Mouse (Mus musculus) limb, embryonic 13.5 days (tissue): ENCODE results near the gene Vsx2. TPM values are rescaled to one million over a fixed set of nuclear protein-coding genes. Genes with fewer than 3 reads are reported as not detected.
A peak's percentile ranks its signal among the peaks of the same experiment; 100 is the strongest.

Source experiments
- ATAC-seq: fragments of 200-750 bp; cut with Nextera tagmentation; 2 replicates; pipeline ENCODE4 v1.8.0; 2017; ENCODE audit warnings: low read depth, moderate number of reproducible peaks, moderate TSS enrichment; ENCODE audit not compliant: low FRiP score
- H3K27ac ChIP-seq: fragments of 300-500 bp; sonication (generic); 2 replicates; pipeline ENCODE4 v1.5.1; 2015; ENCODE audit warnings: inconsistent platforms, mild to moderate bottlenecking, moderate library complexity
- H3K27me3 ChIP-seq: fragments of 300-500 bp; sonication (generic); 2 replicates; pipeline ENCODE4 v1.6.1; 2015; ENCODE audit warnings: mild to moderate bottlenecking, inconsistent platforms
- H3K36me3 ChIP-seq: fragments of 300-500 bp; sonication (generic); 2 replicates; pipeline ENCODE4 v1.6.1; 2015; ENCODE audit warnings: inconsistent platforms, mild to moderate bottlenecking, moderate library complexity
- H3K4me1 ChIP-seq: fragments of 300-500 bp; sonication (generic); 2 replicates; pipeline ENCODE4 v1.6.1; 2015; ENCODE audit warnings: inconsistent platforms
- H3K4me2 ChIP-seq: fragments of 300-500 bp; sonication (generic); replicated peaks from 2 replicates; pipeline ENCODE4 v1.6.1; 2015; ENCODE audit warnings: inconsistent platforms, mild to moderate bottlenecking, moderate library complexity
- H3K4me3 ChIP-seq: fragments of 300-500 bp; sonication (generic); 2 replicates; pipeline ENCODE4 v1.5.1; 2015; ENCODE audit warnings: moderate library complexity, mild to moderate bottlenecking, inconsistent platforms
- H3K9ac ChIP-seq: fragments of 300-500 bp; sonication (generic); 2 replicates; pipeline ENCODE4 v1.6.1; 2015; ENCODE audit warnings: mild to moderate bottlenecking, inconsistent platforms
- H3K9me3 ChIP-seq: fragments of 300-500 bp; sonication (generic); 2 replicates; pipeline ENCODE4 v1.6.1; 2016; ENCODE audit warnings: inconsistent platforms
- WGBS: fragments of 180-500 bp; shearing (Covaris S2); methylation state at CpG from one replicate; pipeline ENCODE4 v1.1.7; 2015; 5-methylcytosine and 5-hydroxymethylcytosine counted together
- polyA plus RNA-seq: library from polyadenylated mRNA; unstranded; fragments of >200 nt; fragmentation: Nextera tagmentation; extraction: Ambion mirVana; gene quantifications from 2 replicates; pipeline ENCODE4 v1.2.1, GENCODE M21; 2015

Vsx2 gene
- polyA plus RNA-seq, 1 experiment from 2014 or later, result 0.25 TPM

DNA sequence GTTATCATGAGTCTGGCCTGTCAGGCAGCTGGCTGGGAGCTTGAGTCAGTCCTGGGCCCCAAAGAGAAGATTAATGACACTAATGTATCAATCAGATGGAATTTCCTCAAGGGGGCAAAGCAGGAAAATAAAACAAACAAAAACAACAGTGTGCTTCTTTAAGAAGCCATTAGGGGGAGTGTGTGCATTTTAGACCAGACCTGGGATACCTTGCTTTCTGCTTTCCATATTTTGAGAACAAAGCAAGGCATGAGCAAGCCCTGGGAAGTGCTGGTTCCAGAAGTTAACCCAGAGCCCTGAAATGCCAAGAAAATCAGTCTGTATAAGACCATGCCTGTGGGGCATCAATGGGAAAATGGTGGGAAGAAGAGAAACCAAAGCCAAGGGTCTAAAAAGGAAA, 51.4 kb downstream of the Vsx2 start:
- Histone ChIP-seq H3K9ac (no peak overlapping the region), H3K4me1 (peaks cover 3% of the 10 kb centered on the region; the same call in 1 of the 2 replicates), H3K4me2 (no peak overlapping the region), H3K36me3 (no peaks in the 10 kb centered on the region), H3K27ac (no peak overlapping the region), H3K4me3 (no peak overlapping the region), H3K27me3 (peaks cover 29% of the 10 kb centered on the region), H3K9me3 (no peaks in the 10 kb centered on the region)
- ATAC-seq, result no peak

DNA sequence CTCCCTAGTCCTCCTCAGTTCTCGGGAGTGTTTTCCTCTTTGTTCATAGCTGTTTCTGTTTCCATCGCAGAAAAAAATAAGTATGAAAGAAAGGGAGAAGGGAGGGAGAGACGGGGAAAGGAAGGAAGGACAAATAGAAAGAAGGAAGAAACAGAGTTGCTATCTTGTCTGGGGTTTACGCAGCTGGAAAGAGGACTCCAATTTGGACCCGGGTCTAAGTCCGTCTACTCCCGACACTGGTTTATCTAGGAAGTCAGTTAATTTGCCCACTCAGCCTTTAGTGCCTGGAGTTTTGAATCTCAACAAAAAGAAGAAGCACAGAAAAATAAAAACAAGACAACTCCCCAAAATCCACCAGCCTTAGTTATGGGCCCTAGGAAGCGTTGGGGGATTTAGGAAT, 55.0 kb downstream of the Vsx2 start:
- 33% methylated on average over 8 of the region's 8 CpGs for WGBS

DNA sequence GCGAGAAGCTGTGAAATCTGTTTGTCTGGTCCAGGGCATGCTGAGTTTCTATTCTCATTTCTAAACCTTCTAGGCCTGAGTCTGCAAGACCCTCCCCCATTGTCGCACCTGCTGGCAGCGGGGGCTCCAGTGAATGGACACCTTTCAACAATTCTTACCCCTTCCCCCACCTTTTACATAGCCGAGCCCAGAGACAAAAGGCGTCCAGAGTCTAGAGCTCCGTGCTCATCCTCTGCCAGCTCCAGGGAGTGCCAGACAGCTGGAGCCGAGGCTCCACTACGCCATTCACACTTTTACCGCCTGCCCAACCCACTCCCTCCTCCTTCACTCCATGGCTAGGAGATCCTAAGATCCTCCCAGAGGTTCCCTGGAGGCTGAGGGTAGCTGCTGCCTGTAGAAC, 55.6 kb downstream of the Vsx2 start:
- WGBS, result 4% methylated on average over 9 of the region's 9 CpGs
- no peak overlapping the region for H3K27ac ChIP-seq
- peaks cover 39% of the 10 kb centered on the region for H3K27me3 ChIP-seq
- no peak overlapping the region for H3K4me3 ChIP-seq
- no peaks in the 10 kb centered on the region for H3K36me3 ChIP-seq
- no peak overlapping the region for H3K4me2 ChIP-seq
- no peak overlapping the region for H3K9ac ChIP-seq
- ATAC-seq, result no peak
- H3K9me3 ChIP-seq, result no peaks in the 10 kb centered on the region
- no peaks in the 10 kb centered on the region for H3K4me1 ChIP-seq

More for the DNA sequence above, 55.0 kb downstream of the Vsx2 start:
- Histone ChIP-seq H3K27ac (no peak overlapping the region), H3K36me3 (no peaks in the 10 kb centered on the region), H3K4me2 (no peak overlapping the region), H3K9ac (no peak overlapping the region), H3K4me1 (no peaks in the 10 kb centered on the region), H3K9me3 (no peaks in the 10 kb centered on the region), H3K27me3 (peaks cover 39% of the 10 kb centered on the region), H3K4me3 (no peak overlapping the region)
- ATAC-seq, result no peak

DNA sequence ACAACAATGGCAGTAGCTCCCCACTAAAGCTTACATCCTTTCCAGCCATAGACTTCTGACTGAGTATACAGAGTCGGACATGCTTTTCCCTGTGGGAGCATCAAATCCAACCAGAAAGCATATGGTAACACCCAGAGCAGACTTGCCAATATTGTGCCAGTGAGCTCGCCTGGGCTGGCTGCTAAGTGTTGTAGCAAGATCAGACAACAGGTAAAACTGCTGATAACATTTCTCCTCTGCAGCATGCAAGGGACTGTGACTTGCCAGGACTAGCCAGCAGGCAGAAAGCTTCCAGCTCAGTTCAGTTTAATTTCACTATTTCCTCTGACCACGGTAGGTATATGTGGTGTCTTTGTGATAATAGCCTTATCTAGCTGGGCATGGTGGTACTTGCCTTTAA, 62.3 kb downstream of the Vsx2 start:
- Histone ChIP-seq H3K4me3 (no peak overlapping the region), H3K27me3 (peaks cover 4% of the 10 kb centered on the region; the same call in 1 of the 2 replicates), H3K27ac (no peak overlapping the region), H3K9me3 (no peaks in the 10 kb centered on the region), H3K4me1 (no peaks in the 10 kb centered on the region), H3K9ac (no peak overlapping the region), H3K4me2 (no peak overlapping the region), H3K36me3 (no peaks in the 10 kb centered on the region)
- ATAC-seq, result no peak
- 62% methylated on average over 3 of the region's 3 CpGs for WGBS

DNA sequence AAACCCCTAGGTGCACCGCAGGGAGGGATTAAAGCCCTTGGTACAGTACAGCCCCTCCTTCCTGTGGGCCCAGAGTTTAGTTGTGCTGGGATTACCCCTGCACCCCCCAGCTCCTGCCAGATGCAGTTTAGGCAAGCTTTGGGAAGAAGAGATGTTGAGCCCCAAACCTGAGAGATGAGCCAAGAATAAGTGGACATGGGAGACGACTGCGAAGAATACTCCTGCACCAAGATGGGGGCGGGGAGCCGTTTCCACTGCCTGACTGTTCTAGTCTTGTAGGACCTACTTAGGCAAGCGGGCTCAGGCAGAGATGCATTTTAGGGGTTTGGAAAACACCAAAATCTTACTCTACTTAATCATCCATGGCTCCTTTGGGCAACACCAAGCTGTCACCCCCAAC, 70.7 kb downstream of the Vsx2 start:
- H3K36me3 ChIP-seq, result no peaks in the 10 kb centered on the region
- H3K9ac ChIP-seq, result no peak overlapping the region
- no peak overlapping the region for H3K4me2 ChIP-seq
- H3K9me3 ChIP-seq, result no peaks in the 10 kb centered on the region
- no peak for ATAC-seq
- no peak overlapping the region for H3K4me3 ChIP-seq
- H3K4me1 ChIP-seq, result peaks cover 17% of the 10 kb centered on the region
- H3K27ac ChIP-seq, result no peak overlapping the region
- H3K27me3 ChIP-seq, result peaks cover 56% of the 10 kb centered on the region
- 18% methylated on average over 6 of the region's 6 CpGs for WGBS

DNA sequence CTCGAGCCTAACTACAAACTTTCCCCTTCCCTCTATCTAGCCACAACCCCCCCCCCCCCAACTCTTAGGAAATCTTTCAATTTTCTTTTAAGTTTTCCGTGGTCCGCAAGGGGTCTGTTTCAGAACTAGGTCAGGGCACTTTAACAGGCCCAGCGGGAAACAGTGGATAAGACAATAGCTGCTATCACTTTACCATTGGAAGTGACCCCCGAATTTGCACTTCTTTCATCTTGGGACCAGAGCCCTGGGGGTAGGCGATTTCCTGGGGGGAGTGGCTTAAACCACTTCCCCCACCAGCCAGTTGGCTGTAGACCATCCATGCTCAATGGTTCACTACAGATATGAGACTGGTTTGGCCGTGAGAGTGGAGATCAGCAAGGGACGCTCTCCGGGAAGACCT, 71.1 kb downstream of the Vsx2 start, which contains the start of gene Vrtn:
Gene Vrtn, plus strand, starts transcription at position 366 of the 400 bp plus-strand sequence.
- Histone ChIP-seq H3K4me1 (peaks cover 17% of the 10 kb centered on the region), H3K36me3 (no peaks in the 10 kb centered on the region), H3K27ac (no peak within 1 kb of the TSS), H3K9me3 (no peaks in the 10 kb centered on the region), H3K4me3 (no peak within 1 kb of the TSS; the same call in 1 of the 2 replicates), H3K9ac (no peak within 1 kb of the TSS), H3K4me2 (peak within 1 kb of the TSS; percentile 39; the same call in 1 of the 2 replicates), H3K27me3 (peaks cover 56% of the 10 kb centered on the region)
- no peak for ATAC-seq
- WGBS, result 12% methylated on average over 9 of the region's 9 CpGs

Other genes starting within 250 kb of the Vsx2 start
- gene Coq6, start 208.1 kb upstream of the Vsx2 start, polyA plus RNA-seq, result 47.4 and 50.7 TPM in 2 replicates
- gene Fam161b, start 207.9 kb upstream of the Vsx2 start, polyA plus RNA-seq, result 3.8 and 4.5 TPM in 2 replicates
- 10.2 and 11.6 TPM in 2 replicates for gene Entpd5, start 160.7 kb upstream of the Vsx2 start, polyA plus RNA-seq
- 1.0 and 1.3 TPM in 2 replicates for gene Bbof1, start 160.7 kb upstream of the Vsx2 start, polyA plus RNA-seq
- gene Rnf113a2, start 152.6 kb upstream of the Vsx2 start, polyA plus RNA-seq, result 27.8 and 27.9 TPM in 2 replicates
- gene Aldh6a1, start 118.8 kb upstream of the Vsx2 start, polyA plus RNA-seq, result 35.6 and 36.5 TPM in 2 replicates
- gene Lin52, start 118.3 kb upstream of the Vsx2 start, polyA plus RNA-seq, result 26.8 and 27.5 TPM in 2 replicates
- 18.6 and 19.7 TPM in 2 replicates for gene Abcd4, start 47.7 kb downstream of the Vsx2 start, polyA plus RNA-seq
- gene Vrtn, start 71.3 kb downstream of the Vsx2 start, polyA plus RNA-seq, result 0.10 and 0.13 TPM in 2 replicates
- gene Syndig1l, start 129.1 kb downstream of the Vsx2 start, polyA plus RNA-seq, result not detected in 2 replicates
- gene Npc2, start 203.4 kb downstream of the Vsx2 start, polyA plus RNA-seq, result 78.9 and 79.4 TPM in 2 replicates
- gene Isca2, start 203.5 kb downstream of the Vsx2 start, polyA plus RNA-seq, result 152 and 153 TPM in 2 replicates